Mouse (Mus musculus): ENCODE measurements around the gene Selplg. TPM values are rescaled to one million over a fixed set of nuclear protein-coding genes. Genes with fewer than 3 reads are reported as not detected.

The Selplg gene
- total and polyA plus RNA-seq, 2 experiments from 2014 or later, result 1.8 to 2.8 TPM

- Histone ChIP-seq H3K4me2 (ENCODE audit: low read depth, low read length) (no peak overlapping the region; the same call in 1 of the 2 replicates), H3K27ac (no peak overlapping the region), H3K4me1 (ENCODE audit: insufficient read depth, low read length) (no peaks in the 10 kb centered on the region), H3K9ac (replicated peaks; ENCODE audit: low read length) (no peak overlapping the region), H3K4me3 (ENCODE audit: low read length) (no peak overlapping the region), H3K9me3 (ENCODE audit: low read length) (no peaks in the 10 kb centered on the region), H3K27me3 (ENCODE audit: insufficient read depth, low read length) (no peaks in the 10 kb centered on the region), H3K36me3 (ENCODE audit: insufficient read depth, low read length) (no peaks in the 10 kb centered on the region)
- 41% methylated on average over 5 of the region's 5 CpGs for WGBS
- no peak for DNase-seq (ENCODE audit: low spot score)
- ATAC-seq, result peak; percentile 27; the same call in 1 of the 2 replicates
- no peak for TF ChIP-seq CTCF (IDR thresholded peaks at IDR 0.05; ENCODE audit: low read depth)
Measured at GRCm38 (mm10) chr5:113799691-113800090, 32.8 kb downstream of the Selplg start.

- H3K9me3 ChIP-seq (ENCODE audit: low read length), result no peaks in the 10 kb centered on the region
- DNase-seq (ENCODE audit: low spot score) (no peak), ATAC-seq (no peak)
- no peaks in the 10 kb centered on the region for H3K4me1 ChIP-seq (ENCODE audit: insufficient read depth, low read length)
- H3K9ac ChIP-seq (replicated peaks; ENCODE audit: low read length), result no peak overlapping the region
- WGBS, result 75% methylated on average over 9 of the region's 9 CpGs
- no peak overlapping the region for H3K4me2 ChIP-seq (ENCODE audit: low read depth, low read length)
- no peaks in the 10 kb centered on the region for H3K27me3 ChIP-seq (ENCODE audit: insufficient read depth, low read length)
- TF ChIP-seq CTCF (IDR thresholded peaks at IDR 0.05; ENCODE audit: low read depth), result no peak
- no peaks in the 10 kb centered on the region for H3K36me3 ChIP-seq (ENCODE audit: insufficient read depth, low read length)
- H3K27ac ChIP-seq, result no peak overlapping the region
- no peak overlapping the region for H3K4me3 ChIP-seq (ENCODE audit: low read length)
Measured at GRCm38 (mm10) chr5:113798525-113798924, 33.9 kb downstream of the Selplg start.

- DNase-seq (ENCODE audit: low spot score) (no peak), ATAC-seq (no peak)
- Histone ChIP-seq H3K27ac (no peak overlapping the region), H3K9ac (replicated peaks; ENCODE audit: low read length) (no peak overlapping the region), H3K4me1 (ENCODE audit: insufficient read depth, low read length) (no peaks in the 10 kb centered on the region), H3K4me2 (ENCODE audit: low read depth, low read length) (peak overlapping the region; percentile 10; the same call in 1 of the 2 replicates), H3K36me3 (ENCODE audit: insufficient read depth, low read length) (no peaks in the 10 kb centered on the region), H3K4me3 (ENCODE audit: low read length) (no peak overlapping the region), H3K27me3 (ENCODE audit: insufficient read depth, low read length) (no peaks in the 10 kb centered on the region), H3K9me3 (ENCODE audit: low read length) (no peaks in the 10 kb centered on the region)
- no peak for TF ChIP-seq CTCF (IDR thresholded peaks at IDR 0.05; ENCODE audit: low read depth)
- WGBS, result 15% methylated on average over 19 of the region's 19 CpGs
Measured at GRCm38 (mm10) chr5:113797149-113797882, 35.1 kb downstream of the Selplg start.

GRCm38 (mm10) chr5:113796401-113797148, 35.9 kb downstream of the Selplg start:
- H3K9ac ChIP-seq (replicated peaks; ENCODE audit: low read length), result no peak overlapping the region
- H3K9me3 ChIP-seq (ENCODE audit: low read length), result no peaks in the 10 kb centered on the region
- H3K4me2 ChIP-seq (ENCODE audit: low read depth, low read length), result peak overlapping the region; percentile 10; the same call in 1 of the 2 replicates
- H3K27ac ChIP-seq, result no peak overlapping the region
- no peak for ATAC-seq
- no peaks in the 10 kb centered on the region for H3K27me3 ChIP-seq (ENCODE audit: insufficient read depth, low read length)
- no peak overlapping the region for H3K4me3 ChIP-seq (ENCODE audit: low read length)
- DNase-seq (ENCODE audit: low spot score), result no peak
- H3K4me1 ChIP-seq (ENCODE audit: insufficient read depth, low read length), result no peaks in the 10 kb centered on the region
- TF ChIP-seq CTCF (IDR thresholded peaks at IDR 0.05; ENCODE audit: low read depth), result no peak
- WGBS, result 11% methylated on average over 12 of the region's 13 CpGs
- no peaks in the 10 kb centered on the region for H3K36me3 ChIP-seq (ENCODE audit: insufficient read depth, low read length)

GRCm38 (mm10) chr5:113791197-113792095, 41.0 kb downstream of the Selplg start:
- Histone ChIP-seq H3K36me3 (ENCODE audit: insufficient read depth, low read length) (no peaks in the 10 kb centered on the region), H3K27me3 (ENCODE audit: insufficient read depth, low read length) (no peaks in the 10 kb centered on the region), H3K9ac (replicated peaks; ENCODE audit: low read length) (no peak overlapping the region), H3K4me1 (ENCODE audit: insufficient read depth, low read length) (no peaks in the 10 kb centered on the region), H3K9me3 (ENCODE audit: low read length) (no peaks in the 10 kb centered on the region), H3K27ac (no peak overlapping the region), H3K4me3 (ENCODE audit: low read length) (no peak overlapping the region), H3K4me2 (ENCODE audit: low read depth, low read length) (no peak overlapping the region)
- no peak for TF ChIP-seq CTCF (IDR thresholded peaks at IDR 0.05; ENCODE audit: low read depth)
- WGBS, result 80% methylated on average over 16 of the region's 16 CpGs
- no peak for DNase-seq (ENCODE audit: low spot score)
- ATAC-seq, result no peak

GRCm38 (mm10) chr5:113790453-113791196, 41.8 kb downstream of the Selplg start:
- no peak for TF ChIP-seq CTCF (IDR thresholded peaks at IDR 0.05; ENCODE audit: low read depth)
- no peaks in the 10 kb centered on the region for H3K36me3 ChIP-seq (ENCODE audit: insufficient read depth, low read length)
- no peak overlapping the region for H3K9ac ChIP-seq (replicated peaks; ENCODE audit: low read length)
- H3K4me1 ChIP-seq (ENCODE audit: insufficient read depth, low read length), result no peaks in the 10 kb centered on the region
- no peak overlapping the region for H3K27ac ChIP-seq
- no peak overlapping the region for H3K4me2 ChIP-seq (ENCODE audit: low read depth, low read length)
- no peaks in the 10 kb centered on the region for H3K9me3 ChIP-seq (ENCODE audit: low read length)
- H3K4me3 ChIP-seq (ENCODE audit: low read length), result no peak overlapping the region
- 73% methylated on average over 11 of the region's 11 CpGs for WGBS
- ATAC-seq, result no peak
- DNase-seq (ENCODE audit: low spot score), result no peak
- H3K27me3 ChIP-seq (ENCODE audit: insufficient read depth, low read length), result no peaks in the 10 kb centered on the region
